Mouse (Mus musculus) thymus, postnatal 0 days (tissue): ENCODE results near the gene Astn1. TPM values are rescaled to one million over a fixed set of nuclear protein-coding genes. Genes with fewer than 3 reads are reported as not detected.

ENCODE experiments used
- DNase-seq: peaks from one replicate; pipeline ENCODE4 v3.0.0-alpha.2; 2015; ENCODE audit warnings: low spot score
- polyA plus RNA-seq: library from polyadenylated mRNA; unstranded; fragments of >200 nt; fragmentation: Nextera tagmentation; extraction: Ambion mirVana; gene quantifications from 2 replicates; pipeline ENCODE4 v1.2.1, GENCODE M21; 2015

Astn1 gene
- polyA plus RNA-seq, 1 experiment from 2014 or later: 0.07 TPM

DNA sequence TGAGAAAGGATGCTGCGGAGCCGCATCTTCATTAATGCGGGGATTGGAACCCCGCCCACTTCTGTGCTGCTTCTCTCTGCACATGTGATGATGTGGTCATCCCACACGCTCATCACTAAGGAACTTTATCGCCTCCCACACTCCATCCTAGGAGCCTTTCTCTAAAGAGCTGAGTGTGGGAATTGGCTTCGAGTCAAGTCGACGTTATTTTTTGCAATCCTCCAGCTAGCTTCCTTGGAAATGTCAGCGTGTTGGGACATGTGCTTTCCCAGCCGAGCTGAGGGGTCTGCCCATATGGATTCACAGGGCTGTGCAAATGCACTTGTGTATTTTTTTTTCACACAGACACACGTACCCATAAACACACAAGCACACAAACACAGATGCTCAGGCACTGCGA lies 151.5 kb downstream of the Astn1 start:
- DNase-seq: no peak

DNA sequence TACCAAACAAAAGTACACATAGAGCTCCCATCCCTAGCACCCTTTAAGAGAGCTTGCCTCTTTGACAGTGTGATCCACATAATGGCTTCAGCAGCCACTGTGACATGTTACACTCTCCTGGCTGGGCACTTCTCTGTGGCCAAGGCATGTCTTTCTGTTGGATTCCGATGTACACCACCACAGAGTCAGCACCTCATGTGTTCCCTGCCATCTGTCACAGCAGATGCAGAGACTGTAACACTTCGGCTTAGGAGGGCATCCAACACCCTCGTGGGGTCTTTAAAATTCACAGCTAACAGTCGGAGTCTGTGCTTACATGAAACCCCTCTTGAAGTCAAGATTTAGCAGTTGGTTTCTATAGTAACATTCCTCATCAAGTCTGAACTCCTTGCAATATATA lies 154.5 kb downstream of the Astn1 start:
- no peak for DNase-seq

- no peak for DNase-seq
Observed at GRCm38 (mm10) chr1:158536195-158536594, 174.1 kb downstream of the Astn1 start.

GRCm38 (mm10) chr1:158536867-158537266 lies 174.8 kb downstream of the Astn1 start:
- DNase-seq: no peak

DNA sequence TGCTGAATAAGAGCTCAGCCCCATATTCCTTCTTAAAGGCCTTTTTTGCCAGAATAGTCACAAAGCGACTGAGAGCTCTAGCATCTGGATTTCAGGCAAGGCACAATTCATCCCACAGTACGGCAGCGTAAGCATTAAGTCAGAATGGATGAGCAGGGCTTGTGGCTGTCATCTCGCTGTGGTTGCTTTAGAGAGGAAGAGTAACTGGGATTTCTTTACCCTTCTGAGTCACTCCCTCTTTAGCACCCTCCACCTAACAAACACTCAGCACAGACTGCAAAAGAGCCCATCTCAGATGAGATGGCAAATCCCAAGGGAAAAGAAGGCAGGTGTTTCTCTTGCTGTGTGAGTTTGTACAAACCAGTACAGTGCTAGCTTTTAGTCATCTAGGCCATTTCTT lies 183.0 kb downstream of the Astn1 start:
- DNase-seq: no peak

GRCm38 (mm10) chr1:158546513-158546912 lies 184.4 kb downstream of the Astn1 start:
- DNase-seq: no peak

GRCm38 (mm10) chr1:158547592-158548211 lies 185.6 kb downstream of the Astn1 start:
- DNase-seq: no peak

- DNase-seq: no peak
Observed at GRCm38 (mm10) chr1:158548319-158548718, 186.2 kb downstream of the Astn1 start.

DNA sequence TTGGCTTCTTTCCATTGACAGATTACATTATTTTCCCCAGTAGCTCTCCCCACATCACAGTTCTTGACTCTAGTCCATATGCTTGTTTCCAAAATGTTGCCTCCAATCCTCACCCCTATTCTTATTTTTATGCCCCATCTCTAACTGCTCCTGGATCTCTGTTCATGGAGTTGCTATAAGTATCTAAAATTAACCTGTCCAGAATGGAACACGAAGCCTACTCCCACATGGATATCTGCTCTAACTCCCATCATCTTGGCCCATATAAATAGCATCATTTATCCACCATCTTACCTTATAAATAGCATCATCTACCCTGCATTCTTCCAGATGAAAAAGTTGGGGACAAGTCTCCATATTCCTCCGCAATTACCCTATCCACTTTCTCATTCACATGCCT lies 187.5 kb downstream of the Astn1 start:
- no peak for DNase-seq

GRCm38 (mm10) chr1:158551951-158552350 lies 189.9 kb downstream of the Astn1 start:
- DNase-seq: no peak

DNA sequence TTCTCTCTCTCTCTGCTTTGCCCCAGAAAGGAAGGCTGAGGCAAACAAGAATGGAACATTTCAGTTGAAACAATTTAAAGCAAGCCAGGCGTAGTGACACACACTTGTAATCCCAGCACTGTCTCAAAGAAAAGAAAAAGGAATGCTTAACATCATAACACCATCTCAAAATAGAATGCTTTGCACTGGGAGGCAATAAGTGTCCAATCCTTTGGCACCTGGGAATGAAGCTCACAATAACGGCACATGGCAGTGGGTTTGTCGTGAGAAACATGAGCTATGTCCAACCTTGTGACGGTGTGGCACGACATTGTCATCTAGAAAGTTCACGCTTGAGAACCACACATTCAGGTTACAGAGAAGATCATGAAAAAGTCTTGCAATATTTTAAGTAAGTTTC lies 191.3 kb downstream of the Astn1 start:
- DNase-seq: no peak

- DNase-seq: no peak
Observed at GRCm38 (mm10) chr1:158554020-158554505, 192.0 kb downstream of the Astn1 start.

- no peak for DNase-seq
Observed at GRCm38 (mm10) chr1:158573168-158573567, 211.1 kb downstream of the Astn1 start.

DNA sequence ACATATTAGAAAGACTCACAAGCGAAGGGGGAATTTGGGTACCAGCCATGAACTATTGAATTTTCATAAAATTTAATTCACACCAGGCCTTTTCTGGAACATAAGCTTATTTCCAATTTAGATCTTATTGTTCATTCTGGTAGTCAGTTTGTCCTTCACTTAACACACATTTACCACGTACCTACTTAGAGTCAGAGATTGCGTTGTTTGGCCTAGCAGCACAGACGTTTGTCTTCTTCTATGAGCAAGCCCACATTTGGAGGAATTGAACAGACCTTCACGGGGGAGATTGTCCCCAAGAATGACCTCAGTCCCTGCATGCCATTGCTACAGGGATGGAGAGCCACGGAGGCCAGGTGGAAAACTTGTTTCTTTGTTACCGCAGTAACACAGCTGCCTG lies 211.5 kb downstream of the Astn1 start:
- DNase-seq: no peak

DNA sequence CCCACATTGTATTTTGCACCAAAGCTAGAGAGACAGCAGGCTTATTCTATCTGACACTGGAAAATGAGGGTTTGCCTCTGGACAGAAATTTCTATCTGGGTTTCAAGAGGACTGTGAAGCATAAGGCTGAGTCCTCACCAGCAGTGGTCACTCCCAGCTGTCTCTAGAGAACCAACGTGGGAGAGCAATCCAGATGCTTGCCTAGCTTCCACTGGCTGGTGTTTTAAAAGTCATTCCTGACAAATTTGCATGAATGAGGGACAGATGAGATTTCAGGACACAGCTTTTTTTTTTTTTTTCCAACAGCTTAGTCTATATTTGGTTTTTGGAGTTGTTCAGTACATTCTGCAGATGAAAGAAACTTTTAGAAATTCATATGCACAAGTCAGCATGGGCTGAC lies 213.9 kb downstream of the Astn1 start:
- DNase-seq: no peak

- DNase-seq: no peak
Observed at GRCm38 (mm10) chr1:158581806-158582205, 219.7 kb downstream of the Astn1 start.

DNA sequence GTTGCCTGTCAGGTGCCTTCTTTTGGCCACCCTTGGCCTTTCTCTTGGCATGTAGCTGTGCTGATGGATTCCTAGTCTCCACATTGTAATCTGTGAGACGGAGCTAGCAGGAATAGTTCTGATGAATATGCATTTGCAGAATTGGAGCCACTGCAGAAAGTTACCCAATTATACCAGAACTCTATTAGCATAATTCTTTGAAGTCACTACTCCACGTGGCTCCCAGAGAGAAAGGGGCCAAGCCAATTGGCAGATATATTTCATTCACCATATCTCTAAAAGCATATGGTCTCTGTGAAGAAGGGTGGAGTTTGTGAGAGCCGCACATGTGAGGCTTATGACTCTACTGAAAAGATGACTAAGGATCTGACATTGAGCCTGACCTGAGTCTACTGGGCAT lies 226.8 kb downstream of the Astn1 start:
- DNase-seq: no peak

DNA sequence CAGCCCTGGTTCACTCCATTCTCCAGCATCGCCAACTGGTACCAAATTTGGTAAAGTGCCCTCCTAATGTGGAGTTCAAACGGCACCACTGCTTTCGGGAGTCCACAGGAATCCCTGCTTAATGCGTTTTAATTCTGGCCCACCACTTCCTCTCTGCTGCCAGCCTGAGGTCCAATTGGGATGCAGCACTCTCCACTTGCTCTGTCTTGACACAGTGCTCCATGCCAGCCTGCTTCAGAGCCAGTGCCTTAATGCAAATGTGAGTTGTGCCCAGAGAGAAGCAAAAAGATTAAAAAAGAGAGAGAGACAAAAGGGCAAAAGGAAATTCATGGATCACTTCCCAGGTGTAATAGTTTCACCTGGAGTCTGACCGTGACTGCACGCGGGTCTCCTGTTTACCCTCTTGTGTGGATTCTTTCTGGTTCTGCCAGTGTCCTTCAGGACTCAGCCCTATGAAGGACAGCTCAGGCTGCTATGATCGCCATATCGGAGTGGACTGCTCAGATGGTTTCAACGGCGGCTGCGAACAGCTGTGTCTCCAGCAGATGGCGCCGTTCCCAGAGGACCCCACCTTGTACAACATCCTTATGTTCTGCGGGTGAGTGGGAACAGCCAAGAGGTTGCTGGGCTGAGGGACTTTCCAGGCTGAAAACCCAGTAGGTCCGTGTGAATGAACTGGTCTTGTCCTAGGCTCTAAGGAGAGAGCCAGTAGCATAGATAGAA lies 234.8 kb downstream of the Astn1 start:
- DNase-seq: no peak

DNA sequence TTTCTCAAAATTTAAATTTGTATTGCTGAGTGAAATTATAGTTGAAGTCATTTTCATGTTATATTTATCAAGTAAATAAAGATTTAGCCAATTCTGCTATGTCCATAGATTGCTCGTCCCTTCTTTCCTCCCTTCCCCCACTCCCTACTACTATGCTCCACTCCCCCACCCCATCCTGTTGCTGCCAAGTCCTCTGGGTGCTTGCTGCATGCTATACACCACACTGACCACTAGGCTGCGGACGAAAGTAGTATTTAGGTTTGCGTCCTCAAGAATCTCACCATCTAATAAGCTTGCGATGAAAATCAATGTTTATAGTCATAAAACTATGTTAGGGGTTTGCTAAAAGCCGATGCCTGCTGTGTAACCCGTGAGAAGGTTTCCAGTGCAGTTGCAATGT lies 235.9 kb downstream of the Astn1 start:
- no peak for DNase-seq

DNA sequence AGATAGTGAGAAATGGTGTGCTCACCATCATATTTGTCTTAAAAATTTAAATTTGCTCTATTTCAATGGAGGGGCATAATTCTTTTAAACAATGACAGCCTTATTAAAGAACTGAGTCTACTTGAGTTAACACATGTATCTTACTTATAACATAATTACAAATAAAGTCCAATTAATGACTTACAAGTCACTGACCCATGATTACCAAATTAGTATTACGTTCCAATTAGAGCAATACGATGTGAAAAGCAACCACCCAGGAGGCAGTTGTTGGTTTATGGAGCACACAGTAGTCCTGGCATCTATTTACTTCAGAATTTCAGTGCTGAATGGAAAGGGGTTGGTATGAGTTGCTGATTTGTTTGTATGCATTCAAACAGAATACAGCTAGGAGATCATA lies 237.4 kb downstream of the Astn1 start:
- no peak for DNase-seq

DNA sequence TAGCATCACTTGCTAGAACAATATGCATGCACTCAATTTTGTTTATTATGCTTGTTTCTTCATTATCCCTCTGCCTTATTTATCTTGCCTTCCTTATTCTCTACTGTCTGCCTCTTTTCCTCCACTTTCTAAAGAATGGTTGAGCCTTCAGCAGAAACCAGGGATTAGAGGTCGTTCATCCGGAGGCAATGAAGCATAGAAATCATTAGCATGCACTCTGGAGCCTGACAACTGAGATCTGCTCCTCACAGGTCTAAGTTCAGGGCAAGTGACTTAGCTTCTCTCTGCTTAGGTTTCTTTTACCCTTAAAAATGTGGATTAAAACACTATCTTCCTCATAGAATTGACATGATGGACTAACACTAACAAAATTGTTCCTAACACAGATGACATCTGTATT lies 241.0 kb downstream of the Astn1 start:
- no peak for DNase-seq

DNA sequence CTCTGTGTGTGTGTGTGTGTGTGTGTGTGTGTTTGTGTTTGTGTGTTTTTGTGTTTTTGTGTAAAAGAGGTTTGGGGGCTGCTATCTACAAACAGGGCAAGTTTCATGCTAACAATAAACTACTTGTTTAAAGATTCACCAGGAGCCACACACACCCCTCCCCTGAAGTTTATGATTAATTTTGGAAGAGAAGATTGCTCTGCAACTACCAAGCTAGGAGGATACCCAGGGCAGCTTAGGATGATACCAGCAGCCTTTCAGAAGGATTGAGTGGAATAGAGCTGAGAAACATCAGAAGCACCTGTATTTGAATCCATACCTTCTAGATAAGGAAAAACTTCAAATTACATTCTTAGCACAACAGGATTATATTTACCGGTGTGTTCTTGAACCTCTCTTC lies 242.1 kb downstream of the Astn1 start:
- DNase-seq: no peak

DNA sequence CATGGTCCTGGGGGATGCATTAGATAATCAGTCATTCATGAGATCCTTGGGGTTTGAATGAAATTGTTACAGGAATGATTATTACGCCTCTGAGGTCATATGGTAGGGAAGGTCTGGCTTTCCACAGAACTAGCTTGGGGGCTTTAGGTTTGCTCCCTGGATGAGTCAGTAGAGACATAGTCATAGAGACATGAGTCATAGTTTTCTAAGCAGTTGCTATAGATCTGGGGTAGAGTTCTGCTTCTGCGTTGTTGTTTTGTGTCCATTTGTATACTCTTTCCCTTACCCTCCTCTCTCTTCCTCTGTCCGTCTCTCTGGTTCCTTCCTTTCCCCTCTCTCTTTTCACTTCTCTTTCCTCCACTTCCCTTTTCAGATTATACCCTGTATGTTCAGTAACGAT lies 243.5 kb downstream of the Astn1 start:
- DNase-seq: no peak
